Mouse (Mus musculus) CH12.LX (cell line): Measurements from ENCODE around the gene Cib2.
A peak's percentile ranks its signal among the peaks of the same experiment; 100 is the strongest.

Source experiments
- CHD2 ChIP-seq: IDR thresholded peaks from 2 replicates; pipeline ENCODE4 v1.6.1; 2011; ENCODE audit warnings: low read length, improper control_type of control experiment
- CTCF ChIP-seq, 2 experiments: IDR thresholded peaks in 1 of 2; conservative IDR thresholded peaks in 1 of 2; 2 replicates each; pipeline ENCODE4 v1.5.1; 2011 to 2012; ENCODE audit warnings: low read depth in 2 of 2, low read length in 2 of 2, improper control_type of control experiment in 1 of 2, inconsistent platforms in 1 of 2, mild to moderate bottlenecking in 1 of 2, moderate library complexity in 1 of 2
- HCFC1 ChIP-seq: IDR thresholded peaks from 2 replicates; pipeline ENCODE4 v1.6.1; 2012; ENCODE audit warnings: low read depth, mild to moderate bottlenecking, inconsistent platforms, low read length, improper control_type of control experiment
- JUND ChIP-seq: conservative IDR thresholded peaks from 2 replicates; pipeline ENCODE4 v1.6.1; 2011; ENCODE audit warnings: low read depth, low read length, improper control_type of control experiment
- MYC ChIP-seq: IDR thresholded peaks from 2 replicates; pipeline ENCODE4 v1.6.1; 2011; ENCODE audit warnings: low read depth, mild to moderate bottlenecking, improper control_type of control experiment, low read length
- POLR2A ChIP-seq: IDR thresholded peaks from 2 replicates; pipeline ENCODE4 v1.6.1; 2011; ENCODE audit warnings: low read depth, mild to moderate bottlenecking, improper control_type of control experiment, low read length
- POLR2AphosphoS2 ChIP-seq: IDR thresholded peaks from 2 replicates; pipeline ENCODE4 v1.6.1; 2011; ENCODE audit warnings: low read depth, low read length, improper control_type of control experiment
- RAD21 ChIP-seq: IDR thresholded peaks from 2 replicates; pipeline ENCODE4 v1.6.1; 2011; ENCODE audit warnings: low read depth, mild to moderate bottlenecking, low read length, improper control_type of control experiment, moderate library complexity
- TCF12 ChIP-seq: IDR thresholded peaks from 2 replicates; pipeline ENCODE4 v1.6.1; 2014; ENCODE audit warnings: low read depth, mild to moderate bottlenecking, inconsistent platforms, low read length, improper control_type of control experiment
- USF1 ChIP-seq: IDR thresholded peaks from 2 replicates; pipeline ENCODE4 v1.6.1; 2014; ENCODE audit warnings: low read depth, mild to moderate bottlenecking, inconsistent platforms, low read length, improper control_type of control experiment
- ZKSCAN1 ChIP-seq: IDR thresholded peaks from 2 replicates; pipeline ENCODE4 v1.6.1; 2012; ENCODE audit warnings: low read depth, inconsistent platforms, low read length, improper control_type of control experiment, borderline replicate concordance
- ZNF384 ChIP-seq: IDR thresholded peaks from 2 replicates; pipeline ENCODE4 v1.6.1; 2012; ENCODE audit warnings: low read depth, low read length, improper control_type of control experiment, inconsistent platforms

GRCm38 (mm10) chr9:54544954-54545315, 15.1 kb downstream of the Cib2 start:
- TF ChIP-seq USF1 (no peak), CTCF (conservative IDR thresholded peaks at IDR 0.05 in 1 of 2, IDR thresholded peaks at IDR 0.05 in 1 of 2; ENCODE audit: low read depth in 2 of 2, low read length in 2 of 2) (no peak), MYC (no peak), POLR2AphosphoS2 (no peak), JUND (no peak), POLR2A (no peak; the same call in 1 of the 2 replicates), TCF12 (0 out of 2 replicates have a peak, but pooled peaks have one; percentile 30), RAD21 (no peak), CHD2 (no peak), ZKSCAN1 (no peak), HCFC1 (no peak), ZNF384 (no peak)
